Mouse (Mus musculus): Measurements from ENCODE around the gene Irs1.

GRCm38 (mm10) chr1:82235455-82236104 is 55.6 kb downstream of the Irs1 start:
- TF ChIP-seq MAX (IDR thresholded peaks at IDR 0.05; ENCODE audit: low read depth) (no peak), CEBPB (IDR thresholded peaks at IDR 0.05; ENCODE audit: insufficient read depth, poor library complexity, severe bottlenecking) (no peak), POLR2AphosphoS2 (IDR thresholded peaks at IDR 0.05; ENCODE audit: insufficient read length, low read depth) (no peak), TCF12 (IDR thresholded peaks at IDR 0.05; ENCODE audit: insufficient read depth, poor library complexity, severe bottlenecking) (no peak), POLR2A (IDR thresholded peaks at IDR 0.05; ENCODE audit: insufficient read length, low read depth) (no peak), MYOG (IDR thresholded peaks at IDR 0.05; ENCODE audit: control insufficient read depth in 1 of 3, insufficient read depth in 1 of 3, insufficient read length in 2 of 3, low read depth in 2 of 3) (no peak), MYOD1 (IDR thresholded peaks at IDR 0.05; ENCODE audit: control insufficient read depth in 1 of 3, insufficient read length in 2 of 3, low read depth in 2 of 3) (no peak), USF1 (IDR thresholded peaks at IDR 0.05; ENCODE audit: low read depth) (no peak), TCF3 (IDR thresholded peaks at IDR 0.05; ENCODE audit: insufficient read length, low read depth) (no peak), SRF (IDR thresholded peaks at IDR 0.05; ENCODE audit: control insufficient read depth, insufficient read length, low read depth) (no peak), E2F4 (IDR thresholded peaks at IDR 0.05; ENCODE audit: insufficient read depth) (no peak), REST (IDR thresholded peaks at IDR 0.05; ENCODE audit: insufficient read depth, insufficient read length) (no peak)

Data from myocyte (in vitro differentiated cells).